Mouse (Mus musculus): ENCODE measurements at regions not wholly inside any gene's neighbourhood (a gene's known extent, or its start where the extent isn't known, plus 50 kb on each side); places are given as distances from the start of the nearest gene placed in this dataset.

GRCm38 (mm10) chr11:25301130-25301529 is 909.4 kb downstream of the 5730522E02Rik start:
- TF ChIP-seq ZC3H11A (IDR thresholded peaks at IDR 0.05; ENCODE audit: borderline replicate concordance, low read depth, low read length) (peak; percentile 49; the same call in 1 of the 2 replicates), MAFK (IDR thresholded peaks at IDR 0.05; ENCODE audit: insufficient read depth, low read depth, low read length) (no peak), CHD2 (IDR thresholded peaks at IDR 0.05; ENCODE audit: low read depth, low read length) (no peak), HCFC1 (IDR thresholded peaks at IDR 0.05; ENCODE audit: borderline replicate concordance, insufficient read depth, low read length) (no peak)

All from ES-E14 (cell line).